Mouse (Mus musculus) layer of hippocampus, adult 9-10 months (tissue): ENCODE results near the gene Was.
"Not testable (repeated sequence)": the region's sequence is repeated elsewhere in the genome, so short reads cannot be mapped to it uniquely, and the experiment has no call there.

Source experiments
- DNase-seq: peaks from one replicate; pipeline ENCODE4 v3.0.0; 2022; ENCODE audit warnings: low spot score

Gene Was

GRCm38 (mm10) chrX:8090346-8090953 is at the start of gene Was:
Gene Was, minus strand, starts transcription at chrX:8090498.
- no peak for DNase-seq

- no peak for DNase-seq
These were observed 49.2 kb upstream of the Was start for GRCm38 (mm10) chrX:8139480-8139879.

- no peak for DNase-seq
These were observed 45.6 kb upstream of the Was start for GRCm38 (mm10) chrX:8135886-8136285.

GRCm38 (mm10) chrX:8132017-8132976 is 42.0 kb upstream of the Was start, which contains the start of gene Wdr13:
Gene Wdr13, minus strand, starts transcription at chrX:8132892.
- DNase-seq = peak; percentile 71

GRCm38 (mm10) chrX:8131393-8131792 is 41.1 kb upstream of the Was start:
- DNase-seq = no peak

- DNase-seq = no peak
These were observed 34.9 kb upstream of the Was start for GRCm38 (mm10) chrX:8125235-8125634.

- DNase-seq = no peak
These were observed 33.6 kb upstream of the Was start for GRCm38 (mm10) chrX:8123821-8124470.

- no peak for DNase-seq
These were observed 27.0 kb upstream of the Was start for GRCm38 (mm10) chrX:8117264-8117663.

- no peak for DNase-seq
These were observed 25.0 kb upstream of the Was start for GRCm38 (mm10) chrX:8115275-8115674.

GRCm38 (mm10) chrX:8105019-8105418 is 14.7 kb upstream of the Was start:
- DNase-seq = no peak

GRCm38 (mm10) chrX:8102213-8102668 is 11.9 kb upstream of the Was start:
- no peak for DNase-seq

- no peak for DNase-seq
These were observed 10.7 kb upstream of the Was start for GRCm38 (mm10) chrX:8101017-8101416.

GRCm38 (mm10) chrX:8099435-8099834 is 9.1 kb upstream of the Was start:
- no peak for DNase-seq

- peak; percentile 93 for DNase-seq
These were observed 6.5 kb upstream of the Was start for GRCm38 (mm10) chrX:8096787-8097242.

- DNase-seq = peak; percentile 76
These were observed 5.9 kb upstream of the Was start for GRCm38 (mm10) chrX:8096068-8096786.

- no peak for DNase-seq
These were observed 5.2 kb upstream of the Was start for GRCm38 (mm10) chrX:8095546-8095945.

GRCm38 (mm10) chrX:8090954-8091347 is 653 bp upstream of the Was start:
- not testable (repeated sequence) for DNase-seq

GRCm38 (mm10) chrX:8089746-8090145 is 552 bp downstream of the Was start:
- no peak for DNase-seq

GRCm38 (mm10) chrX:8085611-8086010 is 4.7 kb downstream of the Was start:
- DNase-seq = no peak

- no peak for DNase-seq
These were observed 5.5 kb downstream of the Was start for GRCm38 (mm10) chrX:8084771-8085259.

- no peak for DNase-seq
These were observed 15.2 kb downstream of the Was start for GRCm38 (mm10) chrX:8075104-8075503.
